Mouse (Mus musculus) olfactory bulb, adult 2 months (tissue): Measurements from ENCODE around the gene Pth2.

ENCODE experiments used
- CTCF ChIP-seq: fragments of 200-500 bp; IDR thresholded peaks from 2 replicates; pipeline ENCODE4 v1.5.1; 2012; ENCODE audit warnings: low read depth, mild to moderate bottlenecking, low read length, moderate library complexity; ENCODE audit not compliant: insufficient read depth
- POLR2A ChIP-seq: fragments of 200-500 bp; IDR thresholded peaks from 2 replicates; pipeline ENCODE4 v1.6.1; 2012; ENCODE audit warnings: mild to moderate bottlenecking, low read depth, low read length, moderate library complexity; ENCODE audit not compliant: insufficient read depth

DNA sequence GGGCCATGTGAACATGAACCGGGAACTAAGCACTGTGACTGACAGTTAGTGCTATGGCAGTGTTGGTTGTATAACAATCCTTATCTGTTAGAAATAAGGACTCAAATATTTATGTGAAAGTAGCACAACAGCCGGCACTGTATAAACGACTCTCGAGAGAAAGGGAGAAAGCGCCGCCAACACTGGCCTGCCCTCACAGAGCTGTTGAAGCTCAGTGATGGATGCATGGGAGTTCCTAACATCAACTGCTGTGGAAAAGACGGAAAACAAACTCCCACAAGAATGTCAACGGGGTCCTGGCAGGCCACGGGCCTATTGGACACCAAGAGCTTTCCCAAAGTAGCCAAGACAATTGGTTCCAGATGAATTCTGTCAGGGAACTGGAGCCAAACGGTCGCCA lies 29.5 kb upstream of the Pth2 start:
- no peak for TF ChIP-seq CTCF
- TF ChIP-seq POLR2A: no peak
